Mouse (Mus musculus) granulocyte monocyte progenitor cell, adult 5-6 weeks (primary cell): ENCODE measurements at regions not wholly inside any gene's neighbourhood (a gene's known extent, or its start where the extent isn't known, plus 50 kb on each side); places are given as distances from the start of the nearest gene placed in this dataset.

ENCODE experiments used
- ATAC-seq: replicated peaks from 2 replicates; pipeline ENCODE4 v1.8.0; 2016; ENCODE audit warnings: mild to moderate bottlenecking, moderate TSS enrichment, inconsistent platforms; ENCODE audit not compliant: poor library complexity, severe bottlenecking

DNA sequence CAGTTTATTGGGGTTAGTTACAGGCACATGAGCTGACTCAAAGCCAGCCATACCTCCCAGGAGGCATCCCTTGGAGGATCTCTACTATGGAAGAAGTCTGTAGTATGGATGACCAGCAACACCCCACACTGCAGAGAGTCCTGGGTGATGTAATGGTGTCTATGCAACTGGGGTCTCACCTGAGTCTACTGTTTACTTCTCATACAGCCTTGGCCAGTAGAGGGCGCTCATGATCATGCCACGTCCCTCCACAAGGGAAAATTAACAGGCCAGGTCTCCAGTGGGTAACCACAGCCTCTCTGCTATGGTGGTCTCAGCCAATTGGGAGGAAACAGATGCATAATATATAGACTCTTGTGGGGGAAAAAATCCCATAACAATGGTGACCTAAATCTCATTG is 111.7 kb downstream of the Cdh26 start:
- peak; percentile 82 for ATAC-seq

GRCm38 (mm10) chr2:178544411-178544810 is 114.1 kb downstream of the Cdh26 start:
- no peak for ATAC-seq

DNA sequence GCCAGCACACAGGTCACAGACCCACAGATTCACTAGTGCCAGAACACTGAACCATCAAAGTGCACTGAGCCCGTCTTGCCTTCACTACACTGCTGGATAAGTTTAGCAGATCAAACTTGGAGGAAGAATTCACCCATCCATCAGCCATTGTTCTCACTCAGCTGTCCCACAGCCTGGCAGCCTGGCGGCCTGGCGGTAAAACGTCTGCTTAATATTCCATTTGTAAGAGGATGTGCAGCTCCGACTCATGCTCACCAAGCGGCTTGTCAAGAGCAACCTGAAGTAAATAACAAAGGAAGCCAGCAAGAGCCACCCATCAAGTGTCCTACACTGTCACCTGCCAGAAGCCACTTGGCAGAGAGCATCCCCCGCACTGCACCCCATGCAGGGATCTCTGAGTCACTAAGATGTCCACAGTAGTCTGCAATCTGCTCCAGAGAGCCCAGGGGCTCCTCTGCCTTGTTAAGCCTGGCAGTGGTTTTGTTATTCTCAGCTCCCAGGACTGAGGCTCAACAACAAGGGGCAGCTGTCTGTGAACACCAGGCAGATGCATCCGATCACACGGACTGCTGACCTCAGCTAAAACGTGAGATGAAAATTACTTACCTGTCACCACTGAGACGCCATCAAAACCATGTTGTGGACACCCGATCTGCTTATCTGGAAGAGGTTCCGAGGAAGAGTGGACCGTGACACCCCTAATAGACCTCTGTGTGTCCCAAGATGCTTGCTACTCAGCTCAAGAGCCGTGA is 115.4 kb downstream of the Cdh26 start:
- no peak for ATAC-seq

- no peak for ATAC-seq
These were observed 116.0 kb downstream of the Cdh26 start for GRCm38 (mm10) chr2:178546353-178546720.

GRCm38 (mm10) chr2:178546888-178547287 is 116.6 kb downstream of the Cdh26 start:
- peak; percentile 37 for ATAC-seq

GRCm38 (mm10) chr2:178548937-178549336 is 118.6 kb downstream of the Cdh26 start:
- no peak for ATAC-seq

DNA sequence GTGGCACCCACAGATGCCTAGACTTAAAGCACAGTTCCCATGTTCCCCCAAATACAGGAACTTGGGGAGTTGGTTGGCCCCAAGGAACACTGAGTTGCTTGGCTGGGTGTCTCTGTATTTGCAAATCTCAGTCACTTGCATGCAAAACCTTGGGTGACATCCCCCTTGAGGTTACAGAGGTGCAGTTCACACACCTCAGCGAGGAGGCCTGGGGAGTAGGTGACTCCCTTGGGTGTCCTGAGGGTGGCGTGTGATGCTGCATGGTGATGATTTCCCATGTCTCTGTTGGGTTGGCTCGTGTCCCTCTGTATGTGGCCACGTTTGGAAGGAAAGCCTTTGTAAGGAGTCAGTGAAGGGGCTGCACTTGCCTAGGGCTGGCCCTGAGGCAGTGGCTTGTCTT is 123.4 kb downstream of the Cdh26 start:
- ATAC-seq, result no peak

GRCm38 (mm10) chr2:178555692-178556340 is 125.5 kb downstream of the Cdh26 start:
- no peak for ATAC-seq

DNA sequence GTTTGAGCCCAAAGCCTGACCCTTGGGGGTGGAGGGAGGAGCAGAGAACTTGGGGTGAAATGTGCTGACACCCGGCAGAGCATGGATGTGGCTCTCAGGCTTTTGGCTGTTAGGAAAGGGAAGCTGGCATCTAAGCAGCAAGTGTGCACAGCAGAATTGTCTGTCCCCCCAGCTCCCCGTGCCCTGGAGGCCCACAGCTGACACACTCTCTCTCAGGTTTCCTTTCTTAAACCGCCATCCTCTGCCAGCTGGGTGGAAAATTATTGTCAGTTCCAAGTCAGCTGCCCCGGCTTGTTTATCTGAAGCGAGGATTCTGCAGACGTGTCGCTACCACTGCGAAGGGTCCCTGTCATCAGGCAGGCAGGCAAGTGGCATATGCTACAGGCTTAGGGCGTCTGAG is 127.6 kb downstream of the Cdh26 start:
- ATAC-seq, result 0 out of 2 replicates have a peak, but pooled peaks have one; percentile 8

- ATAC-seq, result peak; percentile 90
These were observed 133.0 kb downstream of the Cdh26 start for GRCm38 (mm10) chr2:178563287-178563686.

DNA sequence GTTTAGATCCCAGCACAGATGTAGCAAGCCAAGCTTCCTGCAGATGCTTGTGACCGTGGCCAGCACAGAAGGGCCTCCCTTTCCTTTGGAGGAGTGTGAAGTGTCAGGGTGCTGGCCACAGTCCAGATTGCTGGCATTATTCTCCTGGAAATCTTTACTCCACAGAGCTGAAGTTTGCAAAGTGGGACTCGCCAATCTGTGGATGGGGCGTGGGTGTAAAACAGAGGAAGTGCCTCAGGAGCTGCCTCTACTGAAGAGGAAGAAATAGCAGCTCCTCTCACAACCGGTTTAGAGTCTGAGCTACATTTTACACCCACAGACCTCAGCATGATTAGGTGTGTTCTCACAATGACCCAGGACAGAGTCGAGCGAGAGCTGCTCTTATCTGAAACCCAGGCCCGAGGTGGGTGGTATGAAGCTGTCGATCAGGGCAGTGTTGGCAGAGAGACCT is 135.1 kb downstream of the Cdh26 start:
- peak; percentile 32; the same call in 1 of the 2 replicates for ATAC-seq

DNA sequence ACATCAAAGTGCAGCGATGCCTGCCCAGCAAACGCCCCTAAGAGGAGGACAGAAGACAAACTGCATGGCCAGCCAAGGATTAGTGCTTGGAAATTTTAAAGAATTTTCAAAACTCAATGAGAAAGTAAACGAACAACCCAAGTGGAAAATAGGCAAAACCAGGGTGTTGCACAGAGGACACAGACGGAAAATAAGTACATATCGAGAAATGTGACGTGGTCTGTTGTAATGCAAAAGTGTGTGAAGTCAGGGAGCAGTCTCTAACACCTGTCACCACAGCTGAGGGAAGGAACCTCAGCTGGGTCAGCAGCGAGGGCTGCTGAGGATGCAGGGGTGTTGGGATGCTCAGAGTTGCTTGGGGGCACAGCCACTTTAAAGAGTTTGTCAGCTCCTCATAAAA is 137.2 kb downstream of the Cdh26 start:
- no peak for ATAC-seq

- no peak for ATAC-seq
These were observed 142.0 kb downstream of the Cdh26 start for GRCm38 (mm10) chr2:178572301-178572700.

DNA sequence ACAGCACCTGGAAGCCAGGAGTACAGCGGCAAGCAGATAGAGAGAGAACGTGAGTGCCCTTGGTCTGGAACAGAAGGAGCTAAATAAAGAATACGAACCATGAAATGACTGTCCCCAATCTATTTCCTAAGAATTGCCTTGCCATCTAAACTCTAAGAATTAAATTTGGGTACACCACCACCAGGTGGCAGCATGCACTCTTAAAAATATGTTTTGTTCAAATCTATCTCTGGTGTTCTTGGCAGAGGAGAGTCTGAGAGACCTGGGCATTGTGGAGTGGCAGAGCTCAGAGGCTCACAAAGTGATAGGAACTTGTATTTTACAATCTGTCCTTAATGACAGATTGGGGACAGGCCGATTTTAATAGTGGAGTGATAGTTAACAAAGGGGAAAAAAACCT is 144.5 kb downstream of the Cdh26 start:
- ATAC-seq, result peak; percentile 58

- ATAC-seq, result peak; percentile 60
These were observed 145.1 kb downstream of the Cdh26 start for GRCm38 (mm10) chr2:178575403-178575802.

DNA sequence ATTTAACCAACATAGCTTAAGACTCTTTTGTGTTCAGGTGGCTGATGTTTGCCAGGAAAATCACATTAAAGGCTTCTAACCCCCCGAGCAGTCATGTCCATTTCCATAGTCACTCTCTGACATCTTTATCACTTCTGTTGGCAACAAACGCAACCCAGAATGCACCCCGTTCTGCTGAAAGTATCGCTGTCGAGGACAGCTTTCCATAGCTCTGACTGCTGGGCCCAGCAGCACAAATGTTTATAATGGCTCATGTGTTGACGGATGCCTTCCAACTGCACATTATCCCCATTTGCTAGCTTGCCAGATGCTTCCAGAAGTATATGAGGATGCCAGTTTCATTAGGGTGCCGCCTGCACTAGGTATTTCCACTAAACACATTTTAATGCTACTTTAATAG is 145.7 kb downstream of the Cdh26 start:
- no peak for ATAC-seq

DNA sequence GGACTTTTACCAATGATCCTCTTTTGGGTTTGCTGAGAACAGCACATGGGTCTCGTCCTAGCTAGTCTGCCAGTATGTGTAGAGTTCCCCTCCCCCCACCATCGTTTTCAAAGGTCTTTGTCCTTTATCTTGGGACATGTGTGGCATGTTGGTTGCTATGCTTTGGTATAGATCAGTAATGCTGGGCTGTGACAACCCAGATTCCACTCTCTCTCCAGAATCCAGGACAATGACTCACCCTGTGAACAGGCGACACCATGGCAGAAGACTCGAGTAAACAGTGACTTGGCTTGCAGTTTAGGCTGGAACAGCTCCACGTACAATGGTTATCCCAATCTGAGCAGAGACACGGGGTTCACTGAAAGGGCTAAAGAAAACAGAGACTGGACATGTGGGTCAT is 149.2 kb downstream of the Cdh26 start:
- ATAC-seq, result no peak

DNA sequence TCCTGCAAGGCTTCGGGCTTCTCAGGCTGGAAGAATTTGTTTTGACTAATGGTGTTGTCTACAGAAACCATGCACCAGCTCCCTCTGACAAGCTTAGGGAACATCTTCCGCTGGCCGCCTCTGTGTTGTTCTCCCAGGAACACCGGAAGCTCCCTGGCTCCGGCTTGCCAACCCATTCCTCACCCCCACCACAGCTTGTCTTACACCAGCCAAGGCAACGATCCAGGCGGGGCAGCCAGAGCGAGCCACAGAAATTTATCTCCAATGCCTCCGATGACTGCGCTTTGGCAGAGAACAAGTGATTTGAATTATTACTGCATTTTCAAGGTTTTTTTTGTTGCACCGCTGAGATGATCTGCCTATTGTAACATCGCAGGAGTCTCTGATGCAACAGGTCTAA is 151.0 kb downstream of the Cdh26 start:
- no peak for ATAC-seq

DNA sequence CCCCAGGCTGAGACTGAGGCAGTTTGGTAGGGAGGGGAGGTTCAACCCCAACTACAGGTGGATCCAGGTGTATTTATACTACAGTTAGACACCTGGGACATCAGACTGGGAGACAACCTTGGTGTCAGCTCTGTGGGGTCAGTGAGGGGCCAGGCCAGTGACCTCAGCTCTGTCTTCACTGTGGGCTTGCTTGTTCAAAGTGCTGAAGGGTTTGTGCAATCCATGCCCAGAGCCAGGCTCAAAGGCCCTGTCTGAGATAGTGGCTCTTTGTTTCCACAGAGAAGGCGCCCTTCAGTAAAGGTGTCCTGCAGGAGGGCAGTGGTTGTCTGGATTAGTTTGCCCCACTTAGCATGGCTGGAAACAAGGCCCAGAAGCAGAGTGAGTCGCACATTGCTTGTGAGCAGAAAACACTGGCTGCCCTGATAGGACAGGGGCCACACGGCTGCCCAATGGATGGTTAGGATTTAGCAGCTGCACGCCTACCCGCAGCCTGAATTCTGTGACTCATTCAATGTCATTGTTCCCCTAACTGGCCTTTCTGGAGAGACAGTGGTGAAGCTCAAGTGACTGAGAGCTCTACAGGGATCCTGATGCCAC is 154.7 kb downstream of the Cdh26 start:
- no peak for ATAC-seq

DNA sequence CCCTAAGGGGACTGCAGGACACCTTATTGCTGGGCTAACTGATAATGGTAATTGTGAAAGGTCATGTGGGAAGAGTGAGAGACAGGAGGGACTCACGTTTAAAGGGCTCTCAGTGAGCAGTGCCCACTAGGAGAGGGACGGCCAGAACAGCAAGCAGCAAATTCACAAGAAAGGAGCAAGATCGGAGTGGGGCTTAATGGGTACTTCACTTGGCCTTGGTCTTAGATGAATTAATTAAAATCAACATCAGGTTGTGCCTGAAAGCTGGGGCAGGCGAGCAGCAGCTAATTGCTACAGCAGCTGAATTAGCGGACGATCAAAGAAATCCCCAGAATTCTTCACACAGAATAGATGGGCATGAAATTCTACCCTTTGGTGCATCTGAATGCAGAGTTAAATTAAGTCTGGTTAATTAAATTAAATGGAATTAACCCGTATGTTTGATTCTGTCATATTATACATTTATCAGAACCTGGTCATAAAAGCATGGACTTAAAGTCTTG is 156.9 kb downstream of the Cdh26 start:
- ATAC-seq, result no peak

DNA sequence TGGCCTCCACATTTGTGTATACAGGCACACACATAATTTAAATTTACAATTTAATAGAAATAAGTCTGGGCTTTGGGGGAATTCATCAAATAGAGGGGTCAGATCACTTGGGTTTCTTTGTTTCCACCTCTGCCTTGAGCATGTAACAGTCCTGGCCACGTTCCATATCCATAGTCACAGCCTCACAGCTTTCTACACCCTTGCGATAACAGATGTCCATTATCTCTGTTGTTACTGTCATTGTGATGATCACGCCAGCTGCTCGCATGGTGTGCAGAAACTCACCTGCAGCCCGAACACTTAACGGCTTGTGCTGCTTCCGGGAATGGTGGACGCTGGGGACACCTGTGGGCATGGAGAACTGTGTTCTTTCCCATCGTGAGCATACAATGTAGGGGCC is 163.4 kb downstream of the Cdh26 start:
- no peak for ATAC-seq
